Mouse (Mus musculus): ENCODE measurements around the gene Gpc5.

DNA sequence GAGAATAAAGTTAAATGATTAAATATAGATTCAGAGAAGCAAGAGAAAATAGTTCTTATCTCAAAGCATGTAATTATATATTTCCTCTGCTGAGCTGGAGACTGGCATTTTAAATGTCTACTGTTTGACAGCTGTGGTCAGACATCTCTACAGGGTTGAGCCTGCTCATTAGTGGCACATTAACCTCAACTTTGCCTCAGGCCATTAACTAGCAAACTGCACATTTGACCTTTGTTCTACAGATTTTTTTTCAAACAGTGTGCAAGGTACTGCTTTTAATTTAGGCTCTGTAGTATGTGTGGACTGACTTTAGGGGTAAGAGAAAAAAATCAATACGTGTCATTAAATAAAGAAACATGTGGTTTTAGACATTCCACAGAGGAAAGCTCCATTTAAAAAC lies 321.4 kb downstream of the Gpc5 start:
- TF ChIP-seq CTCF (IDR thresholded peaks at IDR 0.05; ENCODE audit: low read depth): no peak
- TF ChIP-seq EP300 (IDR thresholded peaks at IDR 0.05; ENCODE audit: low read depth): no peak
